Mouse (Mus musculus) granulocyte monocyte progenitor cell, adult 5-6 weeks (primary cell): ENCODE results near the gene Gm49394. TPM values are rescaled to one million over a fixed set of nuclear protein-coding genes. Genes with fewer than 3 reads are reported as not detected.

Source experiments
- total RNA-seq, 2 experiments: library from RNA; stranded (forward) in 1 of 2; stranded (reverse) in 1 of 2; fragments of 200-712, 200-1000 nt in 1 of 2; fragments of >200 nt in 1 of 2; fragmentation: Nextera tagmentation in 1 of 2; gene quantifications; 2 replicates each; pipeline ENCODE4 v1.2.3; 2014 to 2017

Gene Gm49394
- total RNA-seq, 2 experiments from 2014 or later: not detected

Other genes starting within 250 kb of the Gm49394 start
- not detected in 2 replicates for gene Syt8, start 235.1 kb downstream of the Gm49394 start, total RNA-seq (2014; fragmentation: Nextera tagmentation)
- not detected in 2 replicates for gene Syt8, start 235.1 kb downstream of the Gm49394 start, total RNA-seq (2017)
- gene Tnni2, start 228.1 kb downstream of the Gm49394 start, total RNA-seq (2014; fragmentation: Nextera tagmentation): 5.6 and 6.0 TPM in 2 replicates
- 3.0 and 8.1 TPM in 2 replicates for gene Tnni2, start 228.1 kb downstream of the Gm49394 start, total RNA-seq (2017)
- gene Lsp1, start 209.1 kb downstream of the Gm49394 start, total RNA-seq (2014; fragmentation: Nextera tagmentation): 41.4 and 58.5 TPM in 2 replicates
- 50.3 and 51.9 TPM in 2 replicates for gene Lsp1, start 209.1 kb downstream of the Gm49394 start, total RNA-seq (2017)
- gene Tnnt3, start 171.1 kb downstream of the Gm49394 start, total RNA-seq (2014; fragmentation: Nextera tagmentation): not detected in 2 replicates
- not detected in 2 replicates for gene Tnnt3, start 171.1 kb downstream of the Gm49394 start, total RNA-seq (2017)
- gene Mrpl23, start 137.3 kb downstream of the Gm49394 start, total RNA-seq (2014; fragmentation: Nextera tagmentation): 20.4 and 53.9 TPM in 2 replicates
- 0.31 and 39.0 TPM in 2 replicates for gene Mrpl23, start 137.3 kb downstream of the Gm49394 start, total RNA-seq (2017)
- not detected in 2 replicates for gene Igf2, start 3.1 kb downstream of the Gm49394 start, total RNA-seq (2014; fragmentation: Nextera tagmentation)
- gene Igf2, start 3.1 kb downstream of the Gm49394 start, total RNA-seq (2017): 2.5 TPM in 1 of 2 replicates, not detected in the other
- not detected in 2 replicates for gene Ins2, start 73.4 kb upstream of the Gm49394 start, total RNA-seq (2014; fragmentation: Nextera tagmentation)
- gene Ins2, start 73.4 kb upstream of the Gm49394 start, total RNA-seq (2017): not detected in 2 replicates